Mouse (Mus musculus) intestine, embryonic 16.5 days (tissue): ENCODE measurements around the gene Ppp2r5a. TPM values are rescaled to one million over a fixed set of nuclear protein-coding genes. Genes with fewer than 3 reads are reported as not detected.
A peak's percentile ranks its signal among the peaks of the same experiment; 100 is the strongest.

Experiments used
- ATAC-seq: fragments of 200-750 bp; cut with Nextera tagmentation; 2 replicates; pipeline ENCODE4 v1.8.0; 2017; ENCODE audit warnings: moderate TSS enrichment, moderate library complexity
- H3K27ac ChIP-seq: fragments of 300-500 bp; sonication (generic); 2 replicates; pipeline ENCODE4 v1.5.1; 2014; ENCODE audit warnings: mild to moderate bottlenecking, low read length
- H3K27me3 ChIP-seq: fragments of 300-500 bp; sonication (generic); replicated peaks from 2 replicates; pipeline ENCODE4 v1.6.1; 2014; ENCODE audit warnings: low read length, control low read depth, mixed read lengths; ENCODE audit not compliant: control insufficient read depth, insufficient read depth
- H3K36me3 ChIP-seq: fragments of 300-500 bp; sonication (generic); 2 replicates; pipeline ENCODE4 v1.6.1; 2014; ENCODE audit warnings: low read length, control low read depth; ENCODE audit not compliant: control insufficient read depth, insufficient read depth
- H3K4me1 ChIP-seq: fragments of 300-500 bp; sonication (generic); 2 replicates; pipeline ENCODE4 v1.6.1; 2014; ENCODE audit warnings: low read length, control low read depth, mixed read lengths; ENCODE audit not compliant: control insufficient read depth, insufficient read depth
- H3K4me2 ChIP-seq: fragments of 300-500 bp; sonication (generic); 2 replicates; pipeline ENCODE4 v1.6.1; 2014; ENCODE audit warnings: low read depth, low read length, control low read depth
- H3K4me3 ChIP-seq: fragments of 300-500 bp; sonication (generic); 2 replicates; pipeline ENCODE4 v1.5.1; 2014; ENCODE audit warnings: mild to moderate bottlenecking, low read length
- H3K9ac ChIP-seq: fragments of 300-500 bp; sonication (generic); 2 replicates; pipeline ENCODE4 v1.6.1; 2014; ENCODE audit warnings: low read depth, low read length
- H3K9me3 ChIP-seq: fragments of 300-500 bp; sonication (generic); 2 replicates; pipeline ENCODE4 v1.6.1; 2016; ENCODE audit warnings: low read length, control low read depth; ENCODE audit not compliant: control insufficient read depth
- WGBS: fragments of 180-500 bp; shearing (Covaris S2); extraction: QIAGEN DNeasy Blood & Tissue Kit; methylation state at CpG from one replicate; pipeline ENCODE4 v1.1.7; 2014; 5-methylcytosine and 5-hydroxymethylcytosine counted together
- polyA plus RNA-seq: library from polyadenylated mRNA; unstranded; fragments of >200 nt; fragmentation: Nextera tagmentation; extraction: Ambion mirVana; gene quantifications from 2 replicates; pipeline ENCODE4 v1.2.1, GENCODE M21; 2015

Ppp2r5a gene
- polyA plus RNA-seq, 1 experiment from 2014 or later: 11.8 TPM

- WGBS: 52% methylated on average over 10 of the region's 10 CpGs
- H3K4me3 ChIP-seq: no peak overlapping the region
- ATAC-seq: no peak
- H3K4me1 ChIP-seq: peaks cover 6% of the 10 kb centered on the region; the same call in 1 of the 2 replicates
- H3K27ac ChIP-seq: no peak overlapping the region
- no peak overlapping the region for H3K9ac ChIP-seq
- no peaks in the 10 kb centered on the region for H3K36me3 ChIP-seq
- H3K9me3 ChIP-seq: no peaks in the 10 kb centered on the region
- no peak overlapping the region for H3K4me2 ChIP-seq
- no peaks in the 10 kb centered on the region for H3K27me3 ChIP-seq
Measured at GRCm38 (mm10) chr1:191410294-191411036, 7.4 kb upstream of the Ppp2r5a start.

DNA sequence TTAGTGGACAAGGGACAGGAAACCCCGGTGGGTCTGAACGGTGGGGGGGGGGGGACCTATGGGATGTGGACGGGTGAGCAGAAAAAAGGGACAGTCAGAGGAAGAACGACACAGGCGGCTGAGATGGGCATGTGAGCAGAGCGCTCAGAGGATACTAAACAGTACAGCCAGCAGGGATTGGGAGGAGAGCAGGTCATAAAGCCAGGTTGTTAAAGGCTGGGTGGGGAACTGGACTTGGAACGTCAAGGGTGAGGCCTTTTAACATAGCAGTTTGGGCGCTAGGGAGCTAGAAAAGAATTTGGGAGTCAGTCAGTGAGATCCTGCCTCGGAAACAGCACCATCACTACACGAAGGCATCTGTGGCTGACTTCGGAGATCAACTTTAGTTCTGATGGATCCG, 4.2 kb upstream of the Ppp2r5a start:
- no peak for ATAC-seq
- peaks cover 6% of the 10 kb centered on the region; the same call in 1 of the 2 replicates for H3K4me1 ChIP-seq
- no peak overlapping the region for H3K4me3 ChIP-seq
- H3K27ac ChIP-seq: no peak overlapping the region
- H3K9ac ChIP-seq: no peak overlapping the region
- H3K4me2 ChIP-seq: no peak overlapping the region
- H3K9me3 ChIP-seq: no peaks in the 10 kb centered on the region
- 47% methylated on average over 12 of the region's 12 CpGs for WGBS
- H3K36me3 ChIP-seq: no peaks in the 10 kb centered on the region
- H3K27me3 ChIP-seq: no peaks in the 10 kb centered on the region

- Histone ChIP-seq H3K9me3 (no peaks in the 10 kb centered on the region), H3K4me1 (peaks cover 6% of the 10 kb centered on the region; the same call in 1 of the 2 replicates), H3K9ac (no peak overlapping the region), H3K27me3 (no peaks in the 10 kb centered on the region), H3K4me3 (no peak overlapping the region), H3K4me2 (no peak overlapping the region), H3K36me3 (no peaks in the 10 kb centered on the region), H3K27ac (no peak overlapping the region)
- 92% methylated on average over 8 of the region's 8 CpGs for WGBS
- no peak for ATAC-seq
Measured at GRCm38 (mm10) chr1:191406516-191406915, 3.4 kb upstream of the Ppp2r5a start.

DNA sequence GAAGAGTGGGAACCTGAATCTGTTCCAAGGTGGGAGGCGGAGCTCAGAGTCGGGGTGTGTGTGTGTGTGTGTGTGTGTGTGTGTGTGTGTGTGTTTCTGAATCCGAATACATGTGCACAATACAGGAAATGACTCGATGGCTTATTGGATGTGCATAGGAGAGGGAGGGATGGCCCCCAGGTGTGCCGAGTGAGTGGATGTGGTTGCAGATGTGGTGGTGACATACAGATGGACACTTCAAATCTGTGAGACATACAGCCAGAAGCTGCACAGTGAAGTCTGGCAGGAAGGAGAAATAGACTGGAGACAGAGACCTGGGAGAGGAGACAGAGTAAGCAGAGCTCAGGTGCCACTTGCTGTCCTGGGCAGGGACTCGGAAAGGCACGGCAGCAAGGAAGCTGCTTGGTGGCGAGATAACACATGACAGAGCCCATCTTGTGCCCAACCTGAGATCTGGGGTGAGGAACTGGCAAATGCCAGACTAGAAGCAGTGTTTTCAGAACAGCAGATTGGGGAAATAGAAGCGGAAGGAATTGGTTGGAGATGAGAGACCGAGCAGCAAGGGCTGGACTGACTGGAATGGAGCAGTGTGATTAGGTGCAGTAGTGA, 1.8 kb upstream of the Ppp2r5a start:
- Histone ChIP-seq H3K4me2 (no peak overlapping the region), H3K4me3 (no peak overlapping the region), H3K9ac (no peak overlapping the region), H3K9me3 (no peaks in the 10 kb centered on the region), H3K36me3 (no peaks in the 10 kb centered on the region), H3K4me1 (peaks cover 6% of the 10 kb centered on the region; the same call in 1 of the 2 replicates), H3K27ac (no peak overlapping the region), H3K27me3 (no peaks in the 10 kb centered on the region)
- ATAC-seq: no peak
- WGBS: 78% methylated on average over 10 of the region's 10 CpGs

GRCm38 (mm10) chr1:191404301-191404700, 1.2 kb upstream of the Ppp2r5a start:
- Histone ChIP-seq H3K9ac (no peak overlapping the region), H3K27me3 (no peaks in the 10 kb centered on the region), H3K36me3 (no peaks in the 10 kb centered on the region), H3K9me3 (no peaks in the 10 kb centered on the region), H3K4me2 (no peak overlapping the region), H3K27ac (no peak overlapping the region), H3K4me1 (peaks cover 6% of the 10 kb centered on the region; the same call in 1 of the 2 replicates), H3K4me3 (no peak overlapping the region)
- WGBS: 39% methylated on average over 1 of the region's 1 CpGs
- ATAC-seq: no peak

DNA sequence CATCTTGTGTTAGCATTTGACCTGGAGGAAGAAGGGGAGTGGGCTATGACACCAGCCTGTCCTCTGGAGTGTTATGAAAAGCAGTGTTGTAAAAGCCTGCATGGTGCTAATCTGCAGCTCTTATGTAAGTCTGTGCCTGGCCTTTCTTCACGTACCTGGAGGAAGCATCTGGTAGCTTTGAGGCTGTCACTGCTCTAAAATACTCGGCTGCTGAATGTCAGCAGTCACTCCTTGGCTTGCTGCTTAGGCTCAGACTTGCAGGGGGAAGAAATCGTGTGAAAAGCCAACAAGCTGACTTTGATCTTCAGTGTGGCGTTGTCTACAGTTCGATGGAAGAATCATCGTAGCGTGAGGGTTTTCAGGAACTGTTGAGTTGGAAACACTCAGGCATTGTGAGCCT, 566 bp downstream of the Ppp2r5a start:
- ATAC-seq: no peak
- Histone ChIP-seq H3K27ac (no peak overlapping the region), H3K9me3 (no peaks in the 10 kb centered on the region), H3K4me1 (peaks cover 6% of the 10 kb centered on the region; the same call in 1 of the 2 replicates), H3K4me3 (no peak overlapping the region), H3K27me3 (no peaks in the 10 kb centered on the region), H3K36me3 (no peaks in the 10 kb centered on the region), H3K9ac (0 out of 2 replicates have a peak overlapping the region, but pooled peaks have one; percentile 33), H3K4me2 (no peak overlapping the region)
- WGBS: 43% methylated on average over 7 of the region's 7 CpGs

DNA sequence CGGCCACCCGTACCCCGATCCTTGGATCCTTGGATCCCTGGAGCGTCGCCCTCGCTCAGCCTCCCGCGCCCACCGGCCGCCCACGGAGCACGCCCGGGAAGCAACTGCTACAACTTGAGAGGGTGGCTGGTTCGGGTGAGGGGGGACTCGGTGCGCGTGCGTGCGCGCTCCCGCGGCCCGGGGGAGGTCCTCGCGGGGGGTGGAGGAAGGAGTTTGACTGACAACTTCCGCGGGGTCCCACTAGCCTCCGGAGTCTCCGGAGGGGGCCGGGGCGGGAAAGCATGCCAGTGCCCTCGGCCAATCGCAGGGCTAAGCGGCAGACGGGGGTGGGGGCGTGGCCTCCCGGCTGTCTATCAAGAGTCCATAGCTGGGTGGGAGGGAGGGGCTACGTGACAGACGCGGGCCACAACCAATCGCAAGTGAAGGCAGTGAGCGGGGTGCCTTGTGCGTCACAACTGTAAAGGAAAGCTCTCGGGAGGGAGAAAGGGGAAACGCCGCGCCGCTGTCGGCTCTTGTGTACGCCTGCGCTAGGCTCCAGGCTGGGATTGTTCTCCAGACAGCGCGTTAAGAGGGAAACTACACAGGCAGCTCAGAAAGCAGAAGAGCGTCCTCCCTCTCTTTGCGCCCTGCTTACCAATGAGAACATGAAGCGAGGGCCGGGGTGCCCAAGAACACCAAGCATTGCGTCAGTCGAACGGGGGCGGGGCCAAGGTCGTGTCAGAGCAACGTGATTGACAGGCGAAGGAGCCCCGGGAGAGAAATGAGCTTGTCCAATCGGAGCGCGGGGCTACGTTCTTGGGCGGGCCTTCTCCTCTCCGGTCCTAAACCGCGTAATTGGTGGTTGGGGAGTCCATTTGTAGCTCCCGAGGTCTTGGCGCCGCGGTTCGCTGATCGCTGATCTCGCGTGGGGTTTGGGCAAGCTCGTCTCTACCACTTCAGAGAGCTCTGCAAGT, 5.9 kb downstream of the Ppp2r5a start:
- H3K9ac ChIP-seq: peak overlapping the region; percentile 90
- H3K4me1 ChIP-seq: no peaks in the 10 kb centered on the region
- peak; percentile 98 for ATAC-seq
- no peaks in the 10 kb centered on the region for H3K9me3 ChIP-seq
- peak overlapping the region; percentile 71 for H3K4me2 ChIP-seq
- WGBS: under 1% methylated on average over 71 of the region's 82 CpGs
- no peaks in the 10 kb centered on the region for H3K27me3 ChIP-seq
- peak overlapping the region; percentile 80 for H3K4me3 ChIP-seq
- H3K27ac ChIP-seq: peak overlapping the region; percentile 99
- H3K36me3 ChIP-seq: no peaks in the 10 kb centered on the region

DNA sequence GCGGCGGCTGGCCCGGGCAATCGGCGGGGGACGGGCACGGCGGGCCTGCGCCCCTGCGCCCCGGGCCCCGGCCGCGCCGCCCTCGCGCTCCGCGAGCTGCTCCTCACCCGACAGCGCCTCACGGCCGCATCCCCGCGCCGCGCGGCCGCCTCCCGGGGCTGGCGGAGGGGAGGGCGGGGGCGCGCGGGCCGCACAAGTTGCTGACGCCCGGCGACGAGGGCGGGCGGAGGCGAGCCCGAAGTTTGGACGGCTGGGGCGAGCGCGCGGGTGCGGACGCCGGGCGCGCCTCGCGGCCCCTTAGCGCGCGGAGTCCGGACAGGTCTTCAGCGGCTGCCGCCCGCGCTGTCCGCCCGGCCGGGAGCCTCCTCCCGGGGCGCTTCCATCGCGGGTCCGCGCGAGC, 6.6 kb downstream of the Ppp2r5a start:
- peak; percentile 50 for ATAC-seq
- no peaks in the 10 kb centered on the region for H3K36me3 ChIP-seq
- peak overlapping the region; percentile 80 for H3K4me3 ChIP-seq
- H3K27me3 ChIP-seq: no peaks in the 10 kb centered on the region
- H3K9me3 ChIP-seq: no peaks in the 10 kb centered on the region
- peak overlapping the region; percentile 96 for H3K27ac ChIP-seq
- H3K9ac ChIP-seq: peak overlapping the region; percentile 90
- WGBS: under 1% methylated on average over 67 of the region's 74 CpGs
- H3K4me1 ChIP-seq: peaks cover 2% of the 10 kb centered on the region; the same call in 1 of the 2 replicates
- peak overlapping the region; percentile 56 for H3K4me2 ChIP-seq
